Mouse (Mus musculus): ENCODE data around the gene Lsm14b.

GRCm38 (mm10) chr2:180025135-180025860 lies 511 bp downstream of the Lsm14b start:
- TF ChIP-seq CTCF (IDR thresholded peaks at IDR 0.05; ENCODE audit: low read depth) (no peak), EP300 (optimal IDR thresholded peaks at IDR 0.05) (no peak)
